Mouse (Mus musculus) hindbrain, embryonic 10.5 days (tissue): ENCODE results near the gene Decr2. TPM values are rescaled to one million over a fixed set of nuclear protein-coding genes. Genes with fewer than 3 reads are reported as not detected.

Experiments used
- DNase-seq: peaks from one replicate; pipeline ENCODE4 v3.0.0-alpha.2; 2017; ENCODE audit warnings: low spot score
- H3K27ac ChIP-seq: fragments of 300-500 bp; sonication (generic); 2 replicates; pipeline ENCODE4 v1.5.1; 2016; ENCODE audit warnings: mild to moderate bottlenecking, moderate library complexity
- H3K27me3 ChIP-seq: fragments of 300-500 bp; sonication (generic); 2 replicates; pipeline ENCODE4 v1.6.1; 2016; ENCODE audit warnings: mild to moderate bottlenecking; ENCODE audit not compliant: poor library complexity, insufficient read depth, severe bottlenecking
- H3K36me3 ChIP-seq: fragments of 300-500 bp; sonication (generic); 2 replicates; pipeline ENCODE4 v1.6.1; 2016; ENCODE audit warnings: mild to moderate bottlenecking, moderate library complexity
- H3K4me1 ChIP-seq: fragments of 300-500 bp; sonication (generic); replicated peaks from 2 replicates; pipeline ENCODE4 v1.6.1; 2016; ENCODE audit warnings: mild to moderate bottlenecking
- H3K4me3 ChIP-seq: fragments of 300-500 bp; sonication (generic); 2 replicates; pipeline ENCODE4 v1.5.1; 2016; ENCODE audit warnings: mild to moderate bottlenecking, moderate library complexity
- H3K9me3 ChIP-seq: fragments of 300-500 bp; sonication (generic); 2 replicates; pipeline ENCODE4 v1.6.1; 2016; ENCODE audit warnings: mild to moderate bottlenecking, moderate library complexity
- WGBS: fragments of 180-500 bp; shearing (Covaris S2); methylation state at CpG from one replicate; pipeline ENCODE4 v1.1.7; 2016; 5-methylcytosine and 5-hydroxymethylcytosine counted together
- polyA plus RNA-seq: library from polyadenylated mRNA; unstranded; fragments of >200 nt; fragmentation: Nextera tagmentation; extraction: Ambion mirVana; gene quantifications from 2 replicates; pipeline ENCODE4 v1.2.1, GENCODE M21; 2016

The Decr2 gene
- 30.2 and 30.7 TPM in 2 replicates for polyA plus RNA-seq

DNA sequence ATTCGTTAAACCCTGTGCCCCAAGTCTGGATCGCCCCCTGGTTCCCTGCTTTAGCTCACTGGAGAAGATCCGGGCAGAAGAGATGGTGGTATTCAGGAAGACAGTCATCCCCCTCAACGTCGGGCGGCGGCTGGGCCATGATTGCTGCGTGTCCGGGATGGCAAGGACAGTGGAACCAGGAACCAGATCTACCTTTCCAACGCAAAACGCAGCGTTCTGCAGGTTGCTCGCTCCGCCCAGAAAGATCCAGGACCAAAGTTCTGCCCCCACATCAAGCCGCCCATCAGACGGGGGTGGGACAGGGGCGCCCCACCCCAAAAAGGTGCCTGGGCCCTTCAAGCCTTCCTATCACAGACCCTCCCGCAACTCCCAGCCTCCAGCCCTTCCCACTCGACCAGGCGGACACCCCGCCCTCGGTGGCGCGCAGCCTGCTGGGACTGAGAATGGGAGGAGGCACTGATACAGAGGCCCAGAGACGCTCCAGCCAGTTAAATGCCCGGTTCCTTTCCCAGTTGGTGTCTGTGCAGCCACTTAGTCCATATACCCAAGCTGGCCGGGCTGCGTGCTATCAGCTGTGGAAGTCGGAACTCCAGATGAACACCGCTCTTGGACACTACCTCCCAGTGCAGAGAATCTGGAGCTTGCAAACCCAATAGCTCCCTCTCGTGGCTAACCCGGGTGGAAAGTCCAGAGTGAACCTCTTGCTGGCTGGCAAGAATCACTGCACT lies at the start of gene Decr2:
Gene Decr2, minus strand, starts transcription at position 433 of the 728 bp plus-strand sequence.
- peaks cover 21% of the 10 kb centered on the region for H3K4me1 ChIP-seq
- 2% methylated on average over 32 of the region's 32 CpGs for WGBS
- 0 out of 2 replicates have a peak, but pooled peaks cover 4% of the 10 kb centered on the region for H3K9me3 ChIP-seq
- H3K27ac ChIP-seq: peak within 1 kb of the TSS; percentile 77
- peak within 1 kb of the TSS; percentile 60 for H3K4me3 ChIP-seq
- peak; percentile 90 for DNase-seq
- H3K27me3 ChIP-seq: no peaks in the 10 kb centered on the region
- H3K36me3 ChIP-seq: peaks cover 32% of the 10 kb centered on the region

GRCm38 (mm10) chr17:26138901-26139381 lies 48.8 kb upstream of the Decr2 start:
- no peaks in the 10 kb centered on the region for H3K9me3 ChIP-seq
- peak overlapping the region; percentile 96 for H3K4me3 ChIP-seq
- under 1% methylated on average over 58 of the region's 58 CpGs for WGBS
- H3K4me1 ChIP-seq: peaks cover 30% of the 10 kb centered on the region
- no peaks in the 10 kb centered on the region; the same call in 1 of the 2 replicates for H3K27me3 ChIP-seq
- no peak for DNase-seq
- peaks cover 27% of the 10 kb centered on the region for H3K36me3 ChIP-seq
- peak overlapping the region; percentile 95 for H3K27ac ChIP-seq

GRCm38 (mm10) chr17:26138239-26138836 lies 48.2 kb upstream of the Decr2 start, which contains the start of gene Axin1:
Axin1 (plus strand) TSS chr17:26138688.
- Histone ChIP-seq H3K9me3 (no peaks in the 10 kb centered on the region), H3K27ac (peak within 1 kb of the TSS; percentile 95), H3K36me3 (peaks cover 25% of the 10 kb centered on the region), H3K27me3 (no peaks in the 10 kb centered on the region; the same call in 1 of the 2 replicates), H3K4me3 (peak within 1 kb of the TSS; percentile 96), H3K4me1 (peaks cover 30% of the 10 kb centered on the region)
- DNase-seq: peak; percentile 98
- 1% methylated on average over 42 of the region's 42 CpGs for WGBS

- peak overlapping the region; percentile 95 for H3K27ac ChIP-seq
- peak overlapping the region; percentile 96 for H3K4me3 ChIP-seq
- peaks cover 24% of the 10 kb centered on the region for H3K36me3 ChIP-seq
- H3K4me1 ChIP-seq: peaks cover 30% of the 10 kb centered on the region
- H3K27me3 ChIP-seq: no peaks in the 10 kb centered on the region; the same call in 1 of the 2 replicates
- H3K9me3 ChIP-seq: no peaks in the 10 kb centered on the region
- no peak for DNase-seq
- WGBS: 76% methylated on average over 2 of the region's 2 CpGs
These were observed 47.6 kb upstream of the Decr2 start for GRCm38 (mm10) chr17:26137751-26138130.

DNA sequence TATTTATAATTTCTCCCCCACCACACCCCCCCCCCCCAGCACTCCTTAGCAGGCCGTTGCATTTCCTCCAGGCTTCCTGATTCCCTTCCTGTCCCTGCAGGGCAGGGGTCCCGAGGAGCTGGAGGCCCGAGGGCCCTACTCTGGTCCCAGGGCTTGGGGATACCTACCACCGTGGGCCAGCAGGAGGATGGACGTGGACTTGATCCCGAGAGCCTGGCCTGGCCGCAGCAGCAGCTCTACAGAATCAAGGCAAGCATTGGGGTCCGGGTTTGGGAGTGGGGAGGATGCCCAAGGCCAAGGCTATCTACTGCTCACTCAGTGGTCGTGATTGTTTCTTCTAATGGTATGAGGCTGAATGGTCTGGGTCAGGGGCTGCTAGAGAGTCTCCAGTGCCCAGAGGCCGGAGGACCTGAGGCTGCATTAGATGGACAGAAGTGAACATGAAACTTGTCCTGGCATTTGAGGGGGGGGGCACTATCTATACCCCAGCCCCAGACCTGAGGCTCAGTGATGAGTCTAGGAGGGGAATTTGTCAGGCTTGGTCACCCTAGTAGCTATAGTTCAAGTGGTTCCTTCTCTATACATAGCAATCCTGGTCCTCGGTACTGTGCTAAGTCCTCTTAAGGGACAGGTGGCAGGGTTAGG lies 47.1 kb upstream of the Decr2 start:
- WGBS: 92% methylated on average over 11 of the region's 11 CpGs
- Histone ChIP-seq H3K9me3 (no peaks in the 10 kb centered on the region), H3K27ac (peak overlapping the region; percentile 95), H3K4me3 (0 out of 2 replicates have a peak overlapping the region, but pooled peaks have one; percentile 96), H3K27me3 (no peaks in the 10 kb centered on the region; the same call in 1 of the 2 replicates), H3K4me1 (peaks cover 30% of the 10 kb centered on the region), H3K36me3 (peaks cover 24% of the 10 kb centered on the region)
- no peak for DNase-seq

DNA sequence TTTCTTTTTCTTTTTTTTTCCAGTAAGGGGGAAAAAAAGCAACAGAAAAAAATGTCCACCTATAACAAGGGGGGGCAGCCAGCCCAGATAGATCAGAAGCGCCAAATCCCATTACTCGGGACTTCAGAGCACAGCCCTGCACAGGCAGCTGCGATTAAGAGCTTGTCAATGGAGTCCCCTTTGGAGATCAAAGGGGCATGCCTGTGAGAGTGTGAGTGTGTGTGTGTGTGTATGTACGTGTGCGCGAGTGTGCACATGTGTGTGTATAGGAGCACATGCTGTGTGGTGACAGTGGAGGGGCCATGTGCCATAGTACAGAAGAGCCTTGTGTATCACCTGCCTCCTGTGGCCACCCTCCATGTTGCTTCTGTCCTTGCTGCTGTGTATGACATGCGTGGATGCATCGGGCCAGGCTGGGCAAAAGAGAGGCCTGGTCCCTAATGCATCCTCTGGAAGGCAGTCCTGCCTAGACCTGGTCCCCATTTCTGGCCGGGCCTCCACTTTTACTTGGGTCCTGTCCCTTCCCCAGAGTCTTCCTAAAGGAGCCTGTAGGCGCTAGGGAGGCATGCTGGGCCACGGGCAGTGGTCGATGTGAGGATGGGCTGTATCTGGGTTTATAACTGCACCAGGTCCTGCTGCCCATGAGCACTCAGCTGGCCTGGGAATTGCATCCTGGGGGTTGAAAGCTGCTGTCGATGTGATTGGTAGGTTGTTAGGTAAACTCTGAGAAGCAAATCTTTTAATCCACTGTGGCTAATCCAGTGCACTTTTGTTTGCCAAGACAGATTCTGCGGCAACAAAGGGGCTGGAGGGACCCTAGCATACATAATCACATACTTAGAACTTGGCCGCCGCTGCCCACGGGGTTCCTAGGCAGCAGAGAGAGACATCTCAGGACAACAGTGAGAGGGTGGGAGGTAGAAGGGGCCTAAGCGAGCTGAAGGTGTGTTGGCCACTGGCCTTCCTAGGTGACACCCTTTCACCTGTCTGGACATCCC lies 42.0 kb upstream of the Decr2 start:
- 89% methylated on average over 18 of the region's 18 CpGs for WGBS

DNA sequence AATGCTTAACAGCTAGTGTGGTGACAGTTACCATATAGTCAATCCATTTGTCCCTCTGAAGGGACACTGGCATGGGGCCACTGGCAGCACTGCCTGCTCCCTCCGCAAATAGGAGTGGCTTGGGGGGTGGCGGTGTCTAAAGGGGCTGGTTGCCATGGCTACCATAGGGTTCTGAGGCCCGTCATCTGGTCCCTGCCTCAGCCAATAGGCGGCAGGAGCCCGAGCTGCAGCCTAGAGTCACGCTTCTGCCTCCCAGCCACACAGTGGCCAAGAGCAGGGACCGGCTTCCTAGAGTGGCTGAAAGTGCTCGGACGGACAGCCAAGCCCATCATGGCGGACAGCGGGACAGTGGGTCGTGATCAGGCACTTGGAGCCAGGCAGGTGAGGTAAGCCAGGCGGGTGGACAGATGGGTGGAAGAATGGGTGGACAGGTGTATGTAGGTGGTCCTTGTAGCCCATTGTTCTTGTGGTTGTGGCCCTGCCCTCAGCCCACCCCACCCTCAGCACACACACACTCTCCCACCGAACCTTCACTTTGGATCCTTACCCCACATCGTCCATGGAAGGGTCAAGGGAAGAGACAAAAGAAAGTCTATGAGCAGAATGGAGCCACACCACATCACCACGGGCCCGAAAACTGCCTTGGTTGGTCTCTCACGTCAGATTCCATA lies 41.1 kb upstream of the Decr2 start:
- Histone ChIP-seq H3K27me3 (no peaks in the 10 kb centered on the region; the same call in 1 of the 2 replicates), H3K4me3 (no peak overlapping the region), H3K36me3 (peaks cover 79% of the 10 kb centered on the region), H3K9me3 (no peaks in the 10 kb centered on the region), H3K4me1 (peaks cover 6% of the 10 kb centered on the region; the same call in 1 of the 2 replicates), H3K27ac (no peak overlapping the region)
- DNase-seq: no peak
- 84% methylated on average over 18 of the region's 18 CpGs for WGBS

More for the DNA sequence above, 42.0 kb upstream of the Decr2 start:
- Histone ChIP-seq H3K9me3 (no peaks in the 10 kb centered on the region), H3K27me3 (no peaks in the 10 kb centered on the region; the same call in 1 of the 2 replicates), H3K27ac (no peak overlapping the region), H3K4me3 (no peak overlapping the region), H3K36me3 (peaks cover 70% of the 10 kb centered on the region), H3K4me1 (peaks cover 6% of the 10 kb centered on the region; the same call in 1 of the 2 replicates)
- DNase-seq: no peak

- Histone ChIP-seq H3K36me3 (peaks cover 58% of the 10 kb centered on the region), H3K4me3 (peak overlapping the region; percentile 16), H3K4me1 (peaks cover 26% of the 10 kb centered on the region), H3K9me3 (no peaks in the 10 kb centered on the region), H3K27me3 (no peaks in the 10 kb centered on the region), H3K27ac (no peak overlapping the region)
- no peak for DNase-seq
- 95% methylated on average over 10 of the region's 10 CpGs for WGBS
These were observed 35.1 kb upstream of the Decr2 start for GRCm38 (mm10) chr17:26125226-26125625.

DNA sequence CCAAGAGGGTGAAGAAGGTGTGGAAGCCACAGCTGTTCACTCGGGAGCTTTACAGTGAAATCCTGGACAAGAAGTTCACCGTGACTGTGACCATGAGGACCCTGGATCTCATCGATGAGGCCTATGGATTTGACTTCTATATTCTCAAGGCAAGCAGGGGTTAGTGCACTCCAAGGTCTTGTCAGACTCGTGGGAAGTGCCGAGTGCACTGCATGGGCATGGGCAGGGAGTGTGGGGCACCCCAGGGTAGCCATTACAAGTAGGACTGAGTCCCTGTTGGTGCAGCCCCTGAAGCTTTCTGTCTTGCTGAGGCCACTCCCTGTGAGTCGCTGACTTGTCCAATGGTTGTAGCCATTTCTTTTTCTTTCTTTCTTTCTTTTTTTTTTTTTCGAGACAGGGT lies 34.4 kb upstream of the Decr2 start:
- WGBS: 89% methylated on average over 7 of the region's 7 CpGs

DNA sequence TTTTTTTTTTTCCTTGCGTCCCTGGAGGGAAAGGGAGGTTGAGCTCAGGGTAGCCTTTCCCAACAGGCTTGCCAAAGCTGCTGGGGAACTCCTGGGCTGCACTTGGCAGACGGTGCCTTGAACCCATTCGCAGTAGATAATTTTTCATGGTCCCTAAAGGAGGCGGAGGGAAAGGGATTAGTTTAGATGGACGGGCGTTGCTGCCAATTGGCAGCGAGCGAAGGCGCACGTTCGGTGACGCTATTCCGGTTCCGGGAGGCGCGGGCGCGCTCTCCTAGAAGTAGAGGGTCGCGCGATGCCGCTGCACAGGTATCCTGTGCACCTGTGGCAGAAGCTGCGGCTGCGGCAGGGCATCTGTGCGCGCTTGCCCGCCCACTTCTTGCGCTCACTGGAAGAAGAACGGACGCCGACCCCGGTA lies 33.1 kb upstream of the Decr2 start, which contains the start of gene Mrpl28:
Gene Mrpl28, plus strand, starts transcription at position 234 of the 418 bp plus-strand sequence.
- H3K4me3 ChIP-seq: peak within 1 kb of the TSS; percentile 74
- H3K9me3 ChIP-seq: no peaks in the 10 kb centered on the region
- under 1% methylated on average over 32 of the region's 32 CpGs for WGBS
- peaks cover 32% of the 10 kb centered on the region for H3K4me1 ChIP-seq
- H3K36me3 ChIP-seq: peaks cover 39% of the 10 kb centered on the region
- peak; percentile 94 for DNase-seq
- H3K27ac ChIP-seq: peak within 1 kb of the TSS; percentile 86
- peaks cover 13% of the 10 kb centered on the region for H3K27me3 ChIP-seq

More for the DNA sequence above, 34.4 kb upstream of the Decr2 start:
- peaks cover 52% of the 10 kb centered on the region for H3K36me3 ChIP-seq
- H3K4me1 ChIP-seq: peaks cover 32% of the 10 kb centered on the region
- H3K4me3 ChIP-seq: peak overlapping the region; percentile 74
- H3K9me3 ChIP-seq: no peaks in the 10 kb centered on the region
- H3K27ac ChIP-seq: no peak overlapping the region
- peaks cover 4% of the 10 kb centered on the region; the same call in 1 of the 2 replicates for H3K27me3 ChIP-seq
- DNase-seq: no peak
